Mouse (Mus musculus) limb, embryonic 13.5 days (tissue): ENCODE results near the gene Nlgn1. TPM values are rescaled to one million over a fixed set of nuclear protein-coding genes. Genes with fewer than 3 reads are reported as not detected.

Experiments used
- ATAC-seq: fragments of 200-750 bp; cut with Nextera tagmentation; 2 replicates; pipeline ENCODE4 v1.8.0; 2017; ENCODE audit warnings: low read depth, moderate number of reproducible peaks, moderate TSS enrichment; ENCODE audit not compliant: low FRiP score
- H3K27ac ChIP-seq: fragments of 300-500 bp; sonication (generic); 2 replicates; pipeline ENCODE4 v1.5.1; 2015; ENCODE audit warnings: inconsistent platforms, mild to moderate bottlenecking, moderate library complexity
- H3K27me3 ChIP-seq: fragments of 300-500 bp; sonication (generic); 2 replicates; pipeline ENCODE4 v1.6.1; 2015; ENCODE audit warnings: mild to moderate bottlenecking, inconsistent platforms
- H3K36me3 ChIP-seq: fragments of 300-500 bp; sonication (generic); 2 replicates; pipeline ENCODE4 v1.6.1; 2015; ENCODE audit warnings: inconsistent platforms, mild to moderate bottlenecking, moderate library complexity
- H3K4me1 ChIP-seq: fragments of 300-500 bp; sonication (generic); 2 replicates; pipeline ENCODE4 v1.6.1; 2015; ENCODE audit warnings: inconsistent platforms
- H3K4me2 ChIP-seq: fragments of 300-500 bp; sonication (generic); replicated peaks from 2 replicates; pipeline ENCODE4 v1.6.1; 2015; ENCODE audit warnings: inconsistent platforms, mild to moderate bottlenecking, moderate library complexity
- H3K4me3 ChIP-seq: fragments of 300-500 bp; sonication (generic); 2 replicates; pipeline ENCODE4 v1.5.1; 2015; ENCODE audit warnings: moderate library complexity, mild to moderate bottlenecking, inconsistent platforms
- H3K9ac ChIP-seq: fragments of 300-500 bp; sonication (generic); 2 replicates; pipeline ENCODE4 v1.6.1; 2015; ENCODE audit warnings: mild to moderate bottlenecking, inconsistent platforms
- H3K9me3 ChIP-seq: fragments of 300-500 bp; sonication (generic); 2 replicates; pipeline ENCODE4 v1.6.1; 2016; ENCODE audit warnings: inconsistent platforms
- WGBS: fragments of 180-500 bp; shearing (Covaris S2); methylation state at CpG from one replicate; pipeline ENCODE4 v1.1.7; 2015; 5-methylcytosine and 5-hydroxymethylcytosine counted together
- polyA plus RNA-seq: library from polyadenylated mRNA; unstranded; fragments of >200 nt; fragmentation: Nextera tagmentation; extraction: Ambion mirVana; gene quantifications from 2 replicates; pipeline ENCODE4 v1.2.1, GENCODE M21; 2015

The Nlgn1 gene
- polyA plus RNA-seq, 1 experiment from 2014 or later = 3.4 TPM

- no peak overlapping the region for H3K4me3 ChIP-seq
- H3K4me2 ChIP-seq = no peak overlapping the region
- H3K9ac ChIP-seq = no peak overlapping the region
- WGBS = 91% methylated on average over 3 of the region's 3 CpGs
- H3K4me1 ChIP-seq = no peaks in the 10 kb centered on the region
- no peak for ATAC-seq
- H3K9me3 ChIP-seq = no peaks in the 10 kb centered on the region
- no peaks in the 10 kb centered on the region for H3K36me3 ChIP-seq
- H3K27ac ChIP-seq = no peak overlapping the region
- no peaks in the 10 kb centered on the region for H3K27me3 ChIP-seq
These were observed 151.2 kb downstream of the Nlgn1 start for GRCm38 (mm10) chr3:26181013-26181412.

- Histone ChIP-seq H3K27me3 (no peaks in the 10 kb centered on the region), H3K4me1 (no peaks in the 10 kb centered on the region)
These were observed 156.9 kb downstream of the Nlgn1 start for GRCm38 (mm10) chr3:26175371-26175770.

GRCm38 (mm10) chr3:26174257-26174656, 158.0 kb downstream of the Nlgn1 start:
- H3K27me3 ChIP-seq = no peaks in the 10 kb centered on the region
- no peaks in the 10 kb centered on the region for H3K9me3 ChIP-seq
- ATAC-seq = no peak
- no peak overlapping the region for H3K9ac ChIP-seq
- H3K27ac ChIP-seq = no peak overlapping the region
- no peaks in the 10 kb centered on the region for H3K36me3 ChIP-seq
- H3K4me1 ChIP-seq = no peaks in the 10 kb centered on the region
- 74% methylated on average over 5 of the region's 5 CpGs for WGBS
- no peak overlapping the region for H3K4me2 ChIP-seq
- no peak overlapping the region for H3K4me3 ChIP-seq

More at GRCm38 (mm10) chr3:26175371-26175770, 156.9 kb downstream of the Nlgn1 start:
- 93% methylated on average over 4 of the region's 4 CpGs for WGBS
- no peaks in the 10 kb centered on the region for H3K36me3 ChIP-seq
- H3K4me3 ChIP-seq = no peak overlapping the region
- H3K9me3 ChIP-seq = no peaks in the 10 kb centered on the region
- H3K27ac ChIP-seq = no peak overlapping the region
- H3K4me2 ChIP-seq = no peak overlapping the region
- no peak overlapping the region for H3K9ac ChIP-seq
- no peak for ATAC-seq

- H3K4me1 ChIP-seq = no peaks in the 10 kb centered on the region
- ATAC-seq = no peak
These were observed 158.6 kb downstream of the Nlgn1 start for GRCm38 (mm10) chr3:26173613-26174012.

GRCm38 (mm10) chr3:26166711-26167110, 165.5 kb downstream of the Nlgn1 start:
- H3K4me2 ChIP-seq = no peak overlapping the region
- no peak for ATAC-seq

More at GRCm38 (mm10) chr3:26173613-26174012, 158.6 kb downstream of the Nlgn1 start:
- H3K9ac ChIP-seq = no peak overlapping the region
- H3K9me3 ChIP-seq = no peaks in the 10 kb centered on the region
- H3K4me3 ChIP-seq = no peak overlapping the region
- H3K4me2 ChIP-seq = no peak overlapping the region
- H3K27ac ChIP-seq = no peak overlapping the region
- WGBS = 79% methylated on average over 3 of the region's 3 CpGs
- H3K36me3 ChIP-seq = no peaks in the 10 kb centered on the region
- H3K27me3 ChIP-seq = no peaks in the 10 kb centered on the region

GRCm38 (mm10) chr3:26153782-26154181, 178.5 kb downstream of the Nlgn1 start:
- Histone ChIP-seq H3K27ac (no peak overlapping the region), H3K4me1 (peaks cover 12% of the 10 kb centered on the region), H3K27me3 (0 out of 2 replicates have a peak, but pooled peaks cover 3% of the 10 kb centered on the region), H3K9ac (peak overlapping the region; percentile 68), H3K36me3 (no peaks in the 10 kb centered on the region), H3K9me3 (no peaks in the 10 kb centered on the region), H3K4me2 (peak overlapping the region; percentile 76), H3K4me3 (peak overlapping the region; percentile 54)
- peak; percentile 33; the same call in 1 of the 2 replicates for ATAC-seq
- WGBS = 0% methylated on average over 9 of the region's 9 CpGs

More at GRCm38 (mm10) chr3:26166711-26167110, 165.5 kb downstream of the Nlgn1 start:
- Histone ChIP-seq H3K27ac (no peak overlapping the region), H3K4me3 (no peak overlapping the region), H3K36me3 (no peaks in the 10 kb centered on the region), H3K27me3 (no peaks in the 10 kb centered on the region), H3K4me1 (no peaks in the 10 kb centered on the region), H3K9ac (no peak overlapping the region), H3K9me3 (no peaks in the 10 kb centered on the region)
- 73% methylated on average over 8 of the region's 8 CpGs for WGBS

GRCm38 (mm10) chr3:26153036-26153741, 179.1 kb downstream of the Nlgn1 start:
- H3K9ac ChIP-seq = peak overlapping the region; percentile 68
- no peaks in the 10 kb centered on the region for H3K36me3 ChIP-seq
- under 1% methylated on average over 31 of the region's 31 CpGs for WGBS
- peak overlapping the region; percentile 54 for H3K4me3 ChIP-seq
- no peak for ATAC-seq
- H3K4me2 ChIP-seq = peak overlapping the region; percentile 76
- H3K27me3 ChIP-seq = 0 out of 2 replicates have a peak, but pooled peaks cover 3% of the 10 kb centered on the region
- H3K4me1 ChIP-seq = peaks cover 12% of the 10 kb centered on the region
- 0 out of 2 replicates have a peak overlapping the region, but pooled peaks have one; percentile 33 for H3K27ac ChIP-seq
- H3K9me3 ChIP-seq = no peaks in the 10 kb centered on the region

- Histone ChIP-seq H3K9ac (peak overlapping the region; percentile 68), H3K27ac (0 out of 2 replicates have a peak overlapping the region, but pooled peaks have one; percentile 33), H3K4me3 (peak overlapping the region; percentile 54), H3K36me3 (no peaks in the 10 kb centered on the region), H3K4me1 (peaks cover 12% of the 10 kb centered on the region), H3K4me2 (peak overlapping the region; percentile 76), H3K9me3 (no peaks in the 10 kb centered on the region), H3K27me3 (0 out of 2 replicates have a peak, but pooled peaks cover 3% of the 10 kb centered on the region)
- ATAC-seq = peak; percentile 12; the same call in 1 of the 2 replicates
- under 1% methylated on average over 10 of the region's 10 CpGs for WGBS
These were observed 179.7 kb downstream of the Nlgn1 start for GRCm38 (mm10) chr3:26152510-26153035.

GRCm38 (mm10) chr3:26151351-26152020, 180.8 kb downstream of the Nlgn1 start:
- no peak for ATAC-seq
- Histone ChIP-seq H3K4me2 (peak overlapping the region; percentile 46), H3K4me3 (peak overlapping the region; percentile 22), H3K36me3 (no peaks in the 10 kb centered on the region), H3K27ac (no peak overlapping the region), H3K27me3 (0 out of 2 replicates have a peak, but pooled peaks cover 3% of the 10 kb centered on the region), H3K9me3 (no peaks in the 10 kb centered on the region), H3K9ac (no peak overlapping the region), H3K4me1 (peaks cover 12% of the 10 kb centered on the region)
- WGBS = 30% methylated on average over 6 of the region's 6 CpGs

GRCm38 (mm10) chr3:26146174-26146573, 186.1 kb downstream of the Nlgn1 start:
- Histone ChIP-seq H3K4me2 (no peak overlapping the region), H3K27ac (no peak overlapping the region), H3K9me3 (no peaks in the 10 kb centered on the region), H3K27me3 (no peaks in the 10 kb centered on the region), H3K4me3 (no peak overlapping the region), H3K9ac (no peak overlapping the region), H3K4me1 (0 out of 2 replicates have a peak, but pooled peaks cover 4% of the 10 kb centered on the region), H3K36me3 (no peaks in the 10 kb centered on the region)
- ATAC-seq = no peak
- whole genome bisulfite sequencing = 64% methylated on average over 3 of the region's 3 CpGs

GRCm38 (mm10) chr3:26145441-26145840, 186.8 kb downstream of the Nlgn1 start:
- no peaks in the 10 kb centered on the region for H3K27me3 ChIP-seq
- no peak for ATAC-seq
- 81% methylated on average over 5 of the region's 5 CpGs for WGBS

GRCm38 (mm10) chr3:26141590-26141989, 190.7 kb downstream of the Nlgn1 start:
- Histone ChIP-seq H3K4me3 (no peak overlapping the region), H3K27me3 (no peaks in the 10 kb centered on the region), H3K4me1 (no peaks in the 10 kb centered on the region), H3K9me3 (no peaks in the 10 kb centered on the region), H3K36me3 (no peaks in the 10 kb centered on the region), H3K4me2 (no peak overlapping the region), H3K9ac (no peak overlapping the region), H3K27ac (no peak overlapping the region)
- ATAC-seq = no peak
- WGBS = 76% methylated on average over 3 of the region's 3 CpGs

More at GRCm38 (mm10) chr3:26145441-26145840, 186.8 kb downstream of the Nlgn1 start:
- Histone ChIP-seq H3K4me1 (0 out of 2 replicates have a peak, but pooled peaks cover 4% of the 10 kb centered on the region), H3K4me3 (no peak overlapping the region), H3K4me2 (no peak overlapping the region), H3K9me3 (no peaks in the 10 kb centered on the region), H3K36me3 (no peaks in the 10 kb centered on the region), H3K9ac (no peak overlapping the region), H3K27ac (no peak overlapping the region)
